Mouse (Mus musculus) stomach, postnatal 0 days (tissue): ENCODE measurements around the gene Taf1c.

Source experiments
- CTCF ChIP-seq: IDR thresholded peaks from 2 replicates; pipeline ENCODE4 v1.5.1; 2016; ENCODE audit warnings: antibody characterized with exemption, low read depth, mild to moderate bottlenecking, moderate library complexity
- EP300 ChIP-seq: optimal IDR thresholded peaks from 2 replicates; pipeline ENCODE3; 2016; ENCODE audit warnings: antibody characterized with exemption

GRCm38 (mm10) chr8:119616358-119616757 lies 11.3 kb upstream of the Taf1c start:
- TF ChIP-seq CTCF (no peak), EP300 (no peak)
